In the genomic region with DNA sequence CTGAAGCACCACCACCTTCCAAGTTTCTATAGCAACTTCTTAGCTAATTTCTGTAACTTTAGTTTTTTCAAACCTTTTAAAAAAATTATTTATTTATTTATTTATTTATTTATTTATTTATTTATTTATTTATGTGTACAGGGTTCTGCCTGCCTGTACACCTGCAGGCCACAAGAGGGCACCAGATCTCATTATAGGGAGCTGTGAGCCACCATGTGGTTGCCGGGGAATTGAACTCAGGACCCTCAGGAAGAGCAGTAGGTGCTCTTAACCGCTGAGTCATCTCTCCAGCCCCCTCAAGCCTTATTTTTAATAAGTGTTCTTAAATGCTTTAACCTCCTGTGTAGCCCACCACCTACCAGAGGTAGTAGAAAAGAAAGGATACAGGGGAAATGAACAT, we compare ENCODE assay signal across 10 mouse cellular contexts. TPM values are rescaled to one million over a fixed set of nuclear protein-coding genes. Genes with fewer than 3 reads are reported as not detected.
A peak's percentile ranks its signal among the peaks of the same experiment; 100 is the strongest.
DNase-seq lines count a peak whose midpoint lies in the region; ATAC-seq and TF ChIP-seq lines count a peak whose summit lies in the region.
"Had no signal": no experiment of that assay in that cellular context is flagged by ENCODE, and none has a peak within 500 bp of the region (broad histone marks: within the 10 kb centered on the region; RNA-seq: fewer than 3 reads in every experiment).

No protein-coding gene starts in this region.

- H3K36me3 ChIP-seq in hindbrain, embryonic 11.5 days (ENCODE audit: control insufficient read depth, insufficient read depth, low read length), result no peaks in the 10 kb centered on the region
- H3K36me3 ChIP-seq in hindbrain, embryonic 14.5 days (replicated peaks; ENCODE audit: control insufficient read depth, insufficient read depth), result no peaks in the 10 kb centered on the region
- H3K36me3 ChIP-seq in E14TG2a.4 (ENCODE audit: insufficient read depth, low read length), result no peaks in the 10 kb centered on the region
- H3K36me3 ChIP-seq in limb, embryonic 10.5 days, result no peaks in the 10 kb centered on the region
- H3K36me3 ChIP-seq in intestine, embryonic 15.5 days, result no peaks in the 10 kb centered on the region

- TF ChIP-seq CTCF in E14TG2a.4 (conservative IDR thresholded peaks at IDR 0.05; ENCODE audit: low read length), result peak; percentile 15; the same call in 1 of the 2 replicates

- H3K27ac ChIP-seq in hindbrain, embryonic 11.5 days (ENCODE audit: low read depth, low read length), result no peak overlapping the region
- H3K27ac ChIP-seq in hindbrain, embryonic 14.5 days, result no peak overlapping the region
- H3K27ac ChIP-seq in limb, embryonic 10.5 days, result no peak overlapping the region
- H3K27ac ChIP-seq in intestine, embryonic 15.5 days, result no peak overlapping the region

- intact Hi-C loops in left cerebral cortex, postnatal 36 days (cut with DNase I), result loop anchor here (5.0 to 10.0 kb wide), 2 partner anchors 98 to 216 kb away; no protein-coding TSS in a partner anchor

- peak; percentile 43 for DNase-seq in hindbrain, embryonic 11.5 days (ENCODE audit: low spot score)
- DNase-seq in hindbrain, embryonic 14.5 days (ENCODE audit: low spot score), result no peak
- peak; percentile 52 for DNase-seq in 416B (ENCODE audit: low read depth)
- peak; percentile 42 for DNase-seq in limb, embryonic 10.5 days (ENCODE audit: low spot score)
- no peak for DNase-seq in gastrocnemius, adult 18-20 months (ENCODE audit: low spot score)
- no peak for DNase-seq in left cerebral cortex, postnatal 36 days (ENCODE audit: low spot score in 2 of 2)

- ATAC-seq in hindbrain, embryonic 11.5 days (ENCODE audit: low FRiP score), result no peak
- no peak for ATAC-seq in hindbrain, embryonic 14.5 days (ENCODE audit: low FRiP score)
- ATAC-seq in intestine, embryonic 15.5 days, result no peak

- no peak overlapping the region for H3K4me3 ChIP-seq in hindbrain, embryonic 11.5 days (ENCODE audit: low read depth, low read length)
- H3K4me3 ChIP-seq in hindbrain, embryonic 14.5 days (replicated peaks; ENCODE audit: low read length), result no peak overlapping the region
- H3K4me3 ChIP-seq in E14TG2a.4 (replicated peaks; ENCODE audit: low read length), result no peak overlapping the region
- H3K4me3 ChIP-seq in limb, embryonic 10.5 days, result no peak overlapping the region
- H3K4me3 ChIP-seq in intestine, embryonic 15.5 days (replicated peaks), result no peak overlapping the region

- no peak overlapping the region for H3K9ac ChIP-seq in hindbrain, embryonic 11.5 days (ENCODE audit: low read depth, low read length)
- no peak overlapping the region for H3K9ac ChIP-seq in hindbrain, embryonic 14.5 days
- no peak overlapping the region for H3K9ac ChIP-seq in intestine, embryonic 15.5 days

- H3K4me1 ChIP-seq in hindbrain, embryonic 11.5 days (replicated peaks; ENCODE audit: control insufficient read depth, insufficient read depth, low read length), result no peaks in the 10 kb centered on the region
- no peaks in the 10 kb centered on the region for H3K4me1 ChIP-seq in hindbrain, embryonic 14.5 days (replicated peaks; ENCODE audit: control insufficient read depth, insufficient read depth, low read length)
- peaks cover 21% of the 10 kb centered on the region for H3K4me1 ChIP-seq in E14TG2a.4 (replicated peaks; ENCODE audit: low read depth, low read length)
- H3K4me1 ChIP-seq in limb, embryonic 10.5 days, result no peaks in the 10 kb centered on the region
- H3K4me1 ChIP-seq in intestine, embryonic 15.5 days (replicated peaks), result no peaks in the 10 kb centered on the region

- 83% methylated on average over 2 of the region's 2 CpGs for WGBS in hindbrain, embryonic 11.5 days
- 81% methylated on average over 2 of the region's 2 CpGs for WGBS in hindbrain, embryonic 14.5 days
- WGBS in limb, embryonic 10.5 days, result 76% methylated on average over 2 of the region's 2 CpGs
- 78% methylated on average over 2 of the region's 2 CpGs for WGBS in intestine, embryonic 15.5 days

- H3K27me3 ChIP-seq in hindbrain, embryonic 11.5 days (ENCODE audit: control insufficient read depth, insufficient read depth, low read length), result no peaks in the 10 kb centered on the region
- no peaks in the 10 kb centered on the region for H3K27me3 ChIP-seq in hindbrain, embryonic 14.5 days (ENCODE audit: control insufficient read depth, insufficient read depth, low read length)
- H3K27me3 ChIP-seq in E14TG2a.4 (ENCODE audit: insufficient read depth, low read length), result peaks cover 27% of the 10 kb centered on the region
- H3K27me3 ChIP-seq in limb, embryonic 10.5 days (ENCODE audit: low read depth, poor library complexity, severe bottlenecking), result no peaks in the 10 kb centered on the region
- H3K27me3 ChIP-seq in intestine, embryonic 15.5 days (replicated peaks), result no peaks in the 10 kb centered on the region

- no peak overlapping the region for H3K4me2 ChIP-seq in hindbrain, embryonic 11.5 days (replicated peaks; ENCODE audit: low read depth, low read length)
- no peak overlapping the region for H3K4me2 ChIP-seq in hindbrain, embryonic 14.5 days (replicated peaks)
- no peak overlapping the region for H3K4me2 ChIP-seq in intestine, embryonic 15.5 days (replicated peaks)

- no peaks in the 10 kb centered on the region for H3K9me3 ChIP-seq in hindbrain, embryonic 11.5 days (ENCODE audit: control insufficient read depth, low read length)
- no peaks in the 10 kb centered on the region for H3K9me3 ChIP-seq in hindbrain, embryonic 14.5 days (ENCODE audit: control insufficient read depth, low read length)
- no peaks in the 10 kb centered on the region for H3K9me3 ChIP-seq in E14TG2a.4 (ENCODE audit: low read length)
- no peaks in the 10 kb centered on the region for H3K9me3 ChIP-seq in limb, embryonic 10.5 days (replicated peaks)
- H3K9me3 ChIP-seq in intestine, embryonic 15.5 days, result no peaks in the 10 kb centered on the region

RNA-seq across cellular contexts. Expression of a gene that starts 4.1 kb away (rescaled TPM):
- 0.70 and 1.1 TPM in 2 replicates for polyA plus RNA-seq in hindbrain, embryonic 11.5 days (2014; fragmentation: Nextera tagmentation; extraction: Ambion mirVana)
- polyA plus RNA-seq in hindbrain, embryonic 14.5 days (2014; fragmentation: Nextera tagmentation; extraction: Ambion mirVana), result 4.2 and 5.4 TPM in 2 replicates
- polyA plus RNA-seq in limb, embryonic 10.5 days (2016; fragmentation: Nextera tagmentation; extraction: Ambion mirVana), result 0.41 TPM in 1 of 2 replicates, not detected in the other
- polyA plus RNA-seq in intestine, embryonic 15.5 days (2015; fragmentation: Nextera tagmentation; extraction: Ambion mirVana), result 0.15 and 0.54 TPM in 2 replicates
- not detected for total RNA-seq in gastrocnemius, adult 18-20 months (2021)
- total RNA-seq in left cerebral cortex, postnatal 36 days (2021), result 1 to 10 TPM; 2.5 to 2.8 TPM
- total RNA-seq: common myeloid progenitor, adult 5-6 weeks had no signal
- polyA plus RNA-seq: large intestine, adult 2 months had no signal

RNA-seq across cellular contexts. Expression of a gene that starts 6.7 kb away (rescaled TPM):
- polyA plus RNA-seq in hindbrain, embryonic 11.5 days (2014; fragmentation: Nextera tagmentation; extraction: Ambion mirVana), result 0.31 and 0.37 TPM in 2 replicates
- 0.43 and 0.51 TPM in 2 replicates for polyA plus RNA-seq in hindbrain, embryonic 14.5 days (2014; fragmentation: Nextera tagmentation; extraction: Ambion mirVana)
- not detected in 2 replicates for polyA plus RNA-seq in limb, embryonic 10.5 days (2016; fragmentation: Nextera tagmentation; extraction: Ambion mirVana)
- not detected in 2 replicates for polyA plus RNA-seq in intestine, embryonic 15.5 days (2015; fragmentation: Nextera tagmentation; extraction: Ambion mirVana)
- not detected for total RNA-seq in gastrocnemius, adult 18-20 months (2021)
- total RNA-seq in left cerebral cortex, postnatal 36 days (2021), result under 1 TPM; 0.30 to 0.34 TPM
- total RNA-seq: common myeloid progenitor, adult 5-6 weeks had no signal

RNA-seq across cellular contexts. Expression of a gene that starts 52.7 kb away (rescaled TPM):
- polyA plus RNA-seq in hindbrain, embryonic 11.5 days (2014; fragmentation: Nextera tagmentation; extraction: Ambion mirVana), result 125 and 127 TPM in 2 replicates
- 164 and 173 TPM in 2 replicates for polyA plus RNA-seq in hindbrain, embryonic 14.5 days (2014; fragmentation: Nextera tagmentation; extraction: Ambion mirVana)
- polyA plus RNA-seq in limb, embryonic 10.5 days (2016; fragmentation: Nextera tagmentation; extraction: Ambion mirVana), result 105 and 113 TPM in 2 replicates
- 87.8 and 91.9 TPM in 2 replicates for polyA plus RNA-seq in intestine, embryonic 15.5 days (2015; fragmentation: Nextera tagmentation; extraction: Ambion mirVana)
- total RNA-seq in gastrocnemius, adult 18-20 months (2021), result 10 to 100 TPM; 10.5 to 15.4 TPM
- 10 to 100 TPM; 57.2 to 68.7 TPM for total RNA-seq in left cerebral cortex, postnatal 36 days (2021)

Comparison
In these comparisons a context has a peak if more than half of its experiments do, and no peak if none do; other contexts are left out.
1. DNase-seq: peak in hindbrain, embryonic 11.5 days (single experiment), 416B (single experiment) and limb, embryonic 10.5 days (single experiment); none in hindbrain, embryonic 14.5 days (single experiment), gastrocnemius, adult 18-20 months (single experiment) and left cerebral cortex, postnatal 36 days (0 of 2).